Mouse (Mus musculus) liver, adult 2 months (tissue): ENCODE data around the gene Slc2a5. TPM values are rescaled to one million over a fixed set of nuclear protein-coding genes. Genes with fewer than 3 reads are reported as not detected.

ENCODE experiments used
- DNase-seq: peaks from one replicate; pipeline ENCODE4 v3.0.0-alpha.2; 2011; ENCODE audit warnings: low read depth, low spot score; ENCODE audit errors: extremely low read depth
- H3K27ac ChIP-seq: fragments of 200-500 bp; replicated peaks from 2 replicates; pipeline ENCODE4 v1.5.1; 2012; ENCODE audit warnings: low read depth, mild to moderate bottlenecking, control low read depth, inconsistent platforms, low read length; ENCODE audit not compliant: insufficient read depth
- H3K27me3 ChIP-seq: fragments of 200-500 bp; 2 replicates; pipeline ENCODE4 v1.6.1; 2012; ENCODE audit warnings: mild to moderate bottlenecking, moderate library complexity, low read length, inconsistent platforms; ENCODE audit not compliant: control insufficient read depth, insufficient read depth
- H3K36me3 ChIP-seq: fragments of 200-500 bp; 2 replicates; pipeline ENCODE4 v1.6.1; 2012; ENCODE audit warnings: low read length, inconsistent platforms; ENCODE audit not compliant: control insufficient read depth, insufficient read depth
- H3K4me1 ChIP-seq: fragments of 200-500 bp; 2 replicates; pipeline ENCODE4 v1.6.1; 2011; ENCODE audit warnings: low read length; ENCODE audit not compliant: control insufficient read depth, insufficient read depth
- H3K4me3 ChIP-seq: fragments of 200-500 bp; 2 replicates; pipeline ENCODE4 v1.5.1; 2011; ENCODE audit warnings: low read depth, mild to moderate bottlenecking, control low read depth, low read length, moderate library complexity; ENCODE audit not compliant: insufficient read depth
- H3K79me2 ChIP-seq: fragments of 200-500 bp; 2 replicates; pipeline ENCODE4 v1.6.1; 2012; ENCODE audit warnings: inconsistent platforms, mild to moderate bottlenecking, low read length, moderate library complexity; ENCODE audit not compliant: control insufficient read depth, insufficient read depth
- H3K9ac ChIP-seq: fragments of 200-500 bp; 2 replicates; pipeline ENCODE4 v1.6.1; 2012; ENCODE audit warnings: low read depth, mild to moderate bottlenecking, control low read depth, inconsistent platforms, low read length
- CTCF ChIP-seq: fragments of 200-500 bp; IDR thresholded peaks from 2 replicates; pipeline ENCODE4 v1.5.1; 2011; ENCODE audit warnings: low read depth, low read length, control low read depth
- POLR2A ChIP-seq: fragments of 200-500 bp; IDR thresholded peaks from 2 replicates; pipeline ENCODE4 v1.6.1; 2011; ENCODE audit warnings: low read length, control low read depth; ENCODE audit not compliant: insufficient read depth; ENCODE audit errors: extremely low read depth
- WGBS: fragments of 180-500 bp; shearing (Covaris S2); methylation state at CpG from one replicate; pipeline ENCODE4 v1.1.7; 2018; 5-methylcytosine and 5-hydroxymethylcytosine counted together
- polyA plus RNA-seq: library from polyadenylated mRNA; depleted of rRNA; stranded (reverse); fragments of >200 nt; gene quantifications from 2 replicates; pipeline ENCODE4 v1.2.3, GENCODE M21; 2012
- total RNA-seq: library from RNA; depleted of rRNA; stranded (reverse); fragments of >200 nt; gene quantifications from 2 replicates; pipeline ENCODE4 v1.2.3, GENCODE M21; 2014

Slc2a5 gene
- total and polyA plus RNA-seq, 2 experiments: 2.9 to 7.8 TPM

- WGBS: 87% methylated on average over 7 of the region's 7 CpGs
- H3K36me3 ChIP-seq: no peaks in the 10 kb centered on the region
- DNase-seq: no peak
- H3K4me1 ChIP-seq: peaks cover 5% of the 10 kb centered on the region; the same call in 1 of the 2 replicates
- no peaks in the 10 kb centered on the region for H3K27me3 ChIP-seq
- H3K79me2 ChIP-seq: no peaks in the 10 kb centered on the region
- H3K4me3 ChIP-seq: no peak overlapping the region
- no peak overlapping the region for H3K9ac ChIP-seq
- TF ChIP-seq POLR2A (no peak), CTCF (no peak)
- no peak overlapping the region for H3K27ac ChIP-seq
Observed at GRCm38 (mm10) chr4:150137368-150138083, 18.4 kb downstream of the Slc2a5 start.

GRCm38 (mm10) chr4:150138084-150138543 lies 19.0 kb downstream of the Slc2a5 start:
- TF ChIP-seq CTCF: no peak
- no peak for TF ChIP-seq POLR2A
- no peaks in the 10 kb centered on the region for H3K36me3 ChIP-seq
- H3K4me3 ChIP-seq: no peak overlapping the region
- H3K27me3 ChIP-seq: no peaks in the 10 kb centered on the region
- WGBS: 31% methylated on average over 9 of the region's 9 CpGs
- no peak overlapping the region for H3K27ac ChIP-seq
- DNase-seq: peak; percentile 56
- no peak overlapping the region for H3K9ac ChIP-seq
- H3K79me2 ChIP-seq: no peaks in the 10 kb centered on the region
- H3K4me1 ChIP-seq: peaks cover 5% of the 10 kb centered on the region; the same call in 1 of the 2 replicates

GRCm38 (mm10) chr4:150139090-150139489 lies 20.0 kb downstream of the Slc2a5 start:
- DNase-seq: no peak
- Histone ChIP-seq H3K79me2 (no peaks in the 10 kb centered on the region), H3K36me3 (no peaks in the 10 kb centered on the region), H3K4me1 (peaks cover 3% of the 10 kb centered on the region; the same call in 1 of the 2 replicates), H3K9ac (no peak overlapping the region), H3K27ac (no peak overlapping the region), H3K4me3 (no peak overlapping the region), H3K27me3 (no peaks in the 10 kb centered on the region)
- WGBS: 73% methylated on average over 13 of the region's 13 CpGs
- no peak for TF ChIP-seq POLR2A
- no peak for TF ChIP-seq CTCF

GRCm38 (mm10) chr4:150140346-150140745 lies 21.3 kb downstream of the Slc2a5 start:
- Histone ChIP-seq H3K79me2 (no peaks in the 10 kb centered on the region), H3K27ac (no peak overlapping the region), H3K4me1 (peaks cover 3% of the 10 kb centered on the region; the same call in 1 of the 2 replicates), H3K36me3 (no peaks in the 10 kb centered on the region), H3K9ac (no peak overlapping the region), H3K27me3 (no peaks in the 10 kb centered on the region), H3K4me3 (no peak overlapping the region)
- WGBS: 87% methylated on average over 7 of the region's 7 CpGs
- TF ChIP-seq CTCF (no peak), POLR2A (no peak)
- DNase-seq: no peak

- no peak overlapping the region for H3K27ac ChIP-seq
- WGBS: 49% methylated on average over 12 of the region's 12 CpGs
- H3K4me3 ChIP-seq: no peak overlapping the region
- no peak overlapping the region for H3K9ac ChIP-seq
- no peak for TF ChIP-seq POLR2A
- no peak for TF ChIP-seq CTCF
- no peaks in the 10 kb centered on the region for H3K27me3 ChIP-seq
- no peak for DNase-seq
- H3K36me3 ChIP-seq: no peaks in the 10 kb centered on the region
- H3K4me1 ChIP-seq: no peaks in the 10 kb centered on the region; the same call in 1 of the 2 replicates
- no peaks in the 10 kb centered on the region for H3K79me2 ChIP-seq
Observed at GRCm38 (mm10) chr4:150144242-150144641, 25.2 kb downstream of the Slc2a5 start.

GRCm38 (mm10) chr4:150146286-150146685 lies 27.2 kb downstream of the Slc2a5 start:
- WGBS: 75% methylated on average over 4 of the region's 4 CpGs
- no peak overlapping the region for H3K27ac ChIP-seq
- H3K27me3 ChIP-seq: no peaks in the 10 kb centered on the region
- TF ChIP-seq POLR2A: no peak
- TF ChIP-seq CTCF: no peak
- no peak overlapping the region for H3K9ac ChIP-seq
- DNase-seq: no peak
- no peaks in the 10 kb centered on the region; the same call in 1 of the 2 replicates for H3K4me1 ChIP-seq
- no peaks in the 10 kb centered on the region for H3K36me3 ChIP-seq
- no peaks in the 10 kb centered on the region for H3K79me2 ChIP-seq
- no peak overlapping the region for H3K4me3 ChIP-seq
